Mouse (Mus musculus) ES-Bruce4 (cell line): ENCODE measurements around the gene Klhl29.

Experiments used
- CTCF ChIP-seq: IDR thresholded peaks from one replicate; pipeline ENCODE4 v1.8.1; 2011; ENCODE audit warnings: low read depth, low read length
- POLR2A ChIP-seq: IDR thresholded peaks from one replicate; pipeline ENCODE4 v1.8.1; 2011; ENCODE audit warnings: low read length; ENCODE audit not compliant: insufficient read depth

GRCm38 (mm10) chr12:5410391-5411115, 35.1 kb upstream of the Klhl29 start:
- TF ChIP-seq POLR2A: no peak
- peak; percentile 90 for TF ChIP-seq CTCF
